Mouse (Mus musculus) heart, embryonic 10.5 days (tissue): ENCODE results near the gene Syne4. TPM values are rescaled to one million over a fixed set of nuclear protein-coding genes. Genes with fewer than 3 reads are reported as not detected.

Experiments used
- DNase-seq: peaks from one replicate; pipeline ENCODE4 v3.0.0-alpha.2; 2017; ENCODE audit warnings: low spot score
- H3K27ac ChIP-seq: fragments of 300-500 bp; sonication (generic); 2 replicates; pipeline ENCODE4 v1.5.1; 2016; ENCODE audit warnings: mild to moderate bottlenecking
- H3K27me3 ChIP-seq: fragments of 300-500 bp; sonication (generic); 2 replicates; pipeline ENCODE4 v1.6.1; 2016; ENCODE audit warnings: mild to moderate bottlenecking; ENCODE audit not compliant: poor library complexity, insufficient read depth, severe bottlenecking
- H3K36me3 ChIP-seq: fragments of 300-500 bp; sonication (generic); 2 replicates; pipeline ENCODE4 v1.6.1; 2016; ENCODE audit warnings: mild to moderate bottlenecking, moderate library complexity
- H3K4me1 ChIP-seq: fragments of 300-500 bp; sonication (generic); 2 replicates; pipeline ENCODE4 v1.6.1; 2016; ENCODE audit warnings: mild to moderate bottlenecking
- H3K4me3 ChIP-seq: fragments of 300-500 bp; sonication (generic); 2 replicates; pipeline ENCODE4 v1.5.1; 2016; ENCODE audit warnings: mild to moderate bottlenecking, moderate library complexity
- H3K9me3 ChIP-seq: fragments of 300-500 bp; sonication (generic); 2 replicates; pipeline ENCODE4 v1.6.1; 2016; ENCODE audit warnings: mild to moderate bottlenecking, moderate library complexity
- WGBS: fragments of 180-500 bp; shearing (Covaris S2); methylation state at CpG from one replicate; pipeline ENCODE4 v1.1.7; 2016; 5-methylcytosine and 5-hydroxymethylcytosine counted together
- polyA plus RNA-seq: library from polyadenylated mRNA; unstranded; fragments of >200 nt; fragmentation: Nextera tagmentation; extraction: Ambion mirVana; gene quantifications from 2 replicates; pipeline ENCODE4 v1.2.1, GENCODE M21; 2016

Gene Syne4
- polyA plus RNA-seq, 1 experiment from 2014 or later: 43.1 TPM

DNA sequence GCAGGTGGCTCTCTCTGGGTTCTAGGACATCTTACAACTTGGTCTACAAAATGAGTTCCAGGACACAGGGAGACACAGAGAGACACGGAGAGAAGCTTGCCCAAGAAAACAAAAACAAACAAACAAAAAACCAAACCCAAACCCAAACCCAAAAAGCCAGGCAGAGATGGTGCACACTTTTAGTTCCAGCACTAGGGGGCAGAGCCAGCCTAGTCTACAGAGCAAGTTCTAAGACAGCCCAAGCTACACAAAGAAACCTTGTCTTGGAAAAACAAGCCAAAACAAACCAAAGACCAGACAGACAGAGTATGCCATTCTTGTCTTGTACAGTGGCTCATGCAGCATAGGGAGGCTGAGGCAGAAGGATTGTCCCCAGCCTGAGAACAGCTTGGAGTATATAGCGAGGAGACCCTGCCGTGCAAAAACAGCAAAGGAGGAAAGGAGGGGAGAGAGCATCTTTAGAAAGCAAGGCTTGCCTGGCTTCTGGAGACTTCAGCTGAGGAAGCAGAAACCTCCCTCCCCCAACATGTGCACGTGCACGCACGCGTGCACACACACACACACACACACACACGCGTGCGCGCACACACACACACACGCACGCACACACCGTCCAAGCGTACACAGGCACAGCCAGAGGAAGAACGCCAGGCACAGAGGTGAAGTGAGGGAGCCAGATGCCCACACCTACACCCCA, 8.4 kb upstream of the Syne4 start:
- Histone ChIP-seq H3K9me3 (no peaks in the 10 kb centered on the region), H3K4me3 (no peak overlapping the region), H3K36me3 (peaks cover 37% of the 10 kb centered on the region), H3K27me3 (no peaks in the 10 kb centered on the region), H3K27ac (no peak overlapping the region), H3K4me1 (peaks cover 21% of the 10 kb centered on the region)
- no peak for DNase-seq
- WGBS: 91% methylated on average over 16 of the region's 16 CpGs

DNA sequence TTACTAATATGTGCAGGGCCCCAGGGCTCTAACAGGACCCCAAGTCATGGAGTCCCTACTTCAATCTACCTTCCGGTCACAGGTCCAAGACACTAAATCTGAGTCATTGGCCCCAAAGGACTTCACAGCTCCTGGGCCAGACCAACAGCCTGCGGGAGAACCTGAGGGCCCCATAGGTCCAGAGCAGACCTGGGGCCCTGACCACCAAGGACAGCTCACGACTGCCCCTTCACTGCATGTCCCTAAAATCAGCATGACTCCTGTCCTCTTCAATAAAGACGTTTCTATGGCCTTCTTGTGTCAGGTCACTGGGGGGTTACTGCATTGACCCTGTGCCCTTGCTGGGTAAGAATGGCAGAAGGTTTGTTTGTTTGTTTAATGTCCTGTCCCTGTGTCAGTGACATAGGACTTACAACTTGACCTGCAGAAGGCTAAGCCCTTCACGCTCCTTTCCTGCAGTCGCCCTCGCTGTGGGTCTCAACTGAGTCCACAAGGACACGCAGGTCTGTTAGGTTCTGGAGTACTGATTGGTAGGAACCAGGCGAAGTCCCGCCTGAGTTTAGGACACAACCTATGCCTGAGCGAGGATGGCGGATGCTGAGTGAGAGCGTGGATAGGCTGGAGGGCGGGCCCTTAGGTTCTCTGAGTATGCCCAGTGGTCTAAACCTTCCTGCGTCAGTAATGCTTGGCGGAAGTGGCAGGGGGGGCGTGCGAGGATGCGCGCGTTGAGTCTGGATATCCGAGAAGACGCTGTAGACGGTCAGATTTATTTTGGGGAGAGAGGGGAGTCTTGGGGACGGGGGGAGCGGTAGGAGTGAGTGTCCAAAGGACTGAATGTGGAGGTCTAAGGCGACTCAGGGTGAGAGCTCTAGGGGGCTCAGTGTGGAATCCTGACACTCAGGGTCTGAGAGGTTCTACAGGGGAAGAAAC, 6.3 kb upstream of the Syne4 start, which contains the start of gene Alkbh6:
Gene Alkbh6 (plus strand): TSS at position 642 of the 930 bp plus-strand sequence.
- peaks cover 21% of the 10 kb centered on the region for H3K4me1 ChIP-seq
- 4% methylated on average over 27 of the region's 27 CpGs for WGBS
- peak; percentile 98 for DNase-seq
- H3K4me3 ChIP-seq: peak within 1 kb of the TSS; percentile 71
- peaks cover 37% of the 10 kb centered on the region for H3K36me3 ChIP-seq
- no peaks in the 10 kb centered on the region for H3K27me3 ChIP-seq
- H3K9me3 ChIP-seq: no peaks in the 10 kb centered on the region
- peak within 1 kb of the TSS; percentile 85 for H3K27ac ChIP-seq

DNA sequence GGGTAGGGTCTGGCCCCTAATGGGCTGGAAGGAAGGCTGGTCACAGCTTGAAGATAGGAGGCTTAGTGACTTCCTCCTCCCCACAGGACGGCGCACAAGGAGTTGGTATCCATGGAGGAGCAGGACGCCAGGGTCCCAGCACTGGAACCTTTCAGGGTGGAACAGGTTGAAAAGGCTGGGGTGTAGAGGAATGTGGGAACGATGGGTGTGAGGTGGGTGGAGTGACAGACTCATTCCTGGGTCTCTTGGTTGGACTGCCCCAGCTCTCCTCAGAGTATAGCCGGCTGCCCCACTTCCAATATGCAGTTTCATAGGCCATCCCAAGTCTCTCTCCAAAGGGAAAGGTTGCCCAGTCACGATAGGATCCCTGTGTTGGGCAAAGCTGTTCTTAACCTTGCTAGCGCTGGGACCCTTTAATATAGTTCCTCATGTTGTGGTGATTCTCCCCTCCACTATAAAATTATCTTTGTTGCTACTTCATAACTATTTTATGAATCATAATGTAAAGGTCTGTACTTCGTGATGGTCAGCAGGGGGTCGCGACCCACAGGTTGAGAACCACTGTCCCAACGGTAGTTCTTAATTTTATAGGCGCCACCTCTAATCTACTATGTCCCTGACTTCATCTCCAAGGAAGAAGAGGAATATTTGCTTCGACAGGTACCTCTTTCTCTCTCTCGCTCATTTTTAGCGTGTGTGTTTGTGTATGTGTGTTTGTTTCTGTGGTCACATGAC, 5.0 kb upstream of the Syne4 start:
- H3K9me3 ChIP-seq: no peaks in the 10 kb centered on the region
- no peaks in the 10 kb centered on the region for H3K27me3 ChIP-seq
- 54% methylated on average over 15 of the region's 15 CpGs for WGBS
- DNase-seq: no peak
- H3K4me1 ChIP-seq: peaks cover 30% of the 10 kb centered on the region
- H3K27ac ChIP-seq: peak overlapping the region; percentile 85
- peaks cover 31% of the 10 kb centered on the region for H3K36me3 ChIP-seq
- H3K4me3 ChIP-seq: peak overlapping the region; percentile 71

DNA sequence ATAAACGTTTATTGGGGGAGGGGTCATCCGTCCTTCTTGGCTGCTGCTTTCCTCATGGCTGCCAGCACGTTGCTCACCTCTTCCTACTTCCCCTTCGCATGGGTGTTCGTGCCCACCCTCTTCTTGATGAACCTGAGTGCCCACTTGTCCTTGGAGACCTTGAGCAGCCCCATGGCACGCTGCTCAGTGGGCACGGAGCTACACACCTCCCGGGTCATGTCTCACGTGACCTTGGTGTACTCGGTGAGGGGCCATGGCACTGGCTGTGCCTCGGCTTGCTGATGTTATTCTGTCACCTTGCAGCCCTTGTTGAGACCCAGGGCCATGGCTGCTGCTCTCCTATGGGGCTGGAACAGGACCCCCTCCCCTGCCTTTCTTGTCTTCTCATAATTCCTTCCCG, 4.5 kb upstream of the Syne4 start:
- Histone ChIP-seq H3K9me3 (no peaks in the 10 kb centered on the region), H3K36me3 (peaks cover 31% of the 10 kb centered on the region), H3K27ac (no peak overlapping the region), H3K4me3 (no peak overlapping the region), H3K4me1 (peaks cover 36% of the 10 kb centered on the region), H3K27me3 (no peaks in the 10 kb centered on the region)
- 84% methylated on average over 12 of the region's 12 CpGs for WGBS
- no peak for DNase-seq

DNA sequence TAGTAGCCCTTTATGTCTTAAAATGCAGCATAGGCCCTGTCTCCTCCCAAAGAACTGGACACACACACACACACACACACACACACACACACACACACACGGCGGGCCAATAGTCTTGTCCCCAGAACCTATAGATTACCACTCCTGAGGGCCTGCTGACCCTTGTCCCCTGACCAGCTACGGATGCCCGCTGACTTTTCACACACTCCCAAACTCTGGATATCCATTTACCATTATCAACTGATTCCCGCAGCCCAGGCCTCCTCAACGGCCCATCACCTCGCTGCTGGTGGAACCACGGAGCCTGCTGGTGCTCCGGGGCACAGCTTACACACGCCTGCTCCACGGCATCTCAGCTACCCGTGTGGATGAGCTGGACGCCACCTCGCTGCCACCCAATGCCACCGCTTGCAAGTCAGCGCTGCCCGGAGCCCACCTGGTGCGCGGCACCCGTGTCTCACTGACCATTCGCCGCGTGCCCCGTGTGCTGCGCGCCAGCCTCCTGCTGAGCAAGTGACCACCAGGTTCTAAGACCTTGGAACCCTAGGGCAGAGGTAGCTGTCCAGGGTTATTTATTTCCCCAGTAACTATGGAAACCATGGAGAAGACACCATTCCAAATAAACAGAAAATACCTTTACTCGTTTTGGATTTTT, 814 bp upstream of the Syne4 start:
- Histone ChIP-seq H3K9me3 (no peaks in the 10 kb centered on the region), H3K4me3 (no peak overlapping the region), H3K27me3 (no peaks in the 10 kb centered on the region), H3K27ac (no peak overlapping the region), H3K36me3 (peaks cover 36% of the 10 kb centered on the region), H3K4me1 (peaks cover 32% of the 10 kb centered on the region)
- whole genome bisulfite sequencing: 53% methylated on average over 27 of the region's 27 CpGs
- no peak for DNase-seq

DNA sequence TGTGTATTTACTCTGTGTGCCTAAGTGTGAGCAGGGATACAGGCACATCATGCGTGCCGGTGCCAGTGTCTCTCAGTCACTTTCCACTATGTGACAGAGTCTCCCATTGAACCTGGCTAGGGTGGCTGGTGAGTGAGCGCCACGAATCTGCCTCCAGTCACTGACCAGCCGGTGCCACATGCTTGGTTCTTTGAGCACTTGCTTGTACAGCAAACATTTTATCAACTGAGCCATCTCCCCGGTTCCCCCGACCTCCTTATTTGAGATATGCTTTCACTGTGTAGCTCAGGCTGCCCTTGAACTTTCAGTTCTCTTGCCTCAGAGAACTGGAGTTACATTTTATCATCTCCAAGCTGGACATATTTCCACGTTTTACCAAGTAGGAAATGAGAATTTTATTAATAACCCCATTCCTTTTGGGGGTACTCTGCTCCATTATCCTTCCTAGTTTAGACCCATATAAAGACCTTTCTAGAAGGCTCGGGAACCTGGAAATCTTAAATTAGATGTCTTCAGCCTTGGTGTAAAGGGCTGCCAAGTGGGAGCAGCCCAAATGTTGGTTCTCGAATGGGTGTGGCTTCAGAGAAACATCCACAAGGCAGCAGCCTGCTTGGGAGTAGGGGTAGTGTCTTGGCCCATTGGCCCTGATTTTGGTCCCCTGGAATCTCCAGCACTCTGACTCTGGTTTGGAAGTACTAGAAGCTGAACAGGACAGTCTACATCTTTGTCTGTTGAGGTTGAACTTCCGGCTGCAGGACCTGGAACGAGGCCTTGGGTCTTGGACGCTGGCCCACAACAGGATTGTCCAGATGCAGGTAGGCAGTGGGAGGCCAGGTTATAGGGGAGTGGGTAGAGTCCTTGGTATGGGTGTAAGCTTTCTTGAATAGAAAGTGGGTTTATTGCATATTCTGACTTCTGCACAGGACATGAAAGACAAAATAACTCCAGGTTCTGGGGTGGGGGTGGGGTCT, 1.2 kb downstream of the Syne4 start:
- Histone ChIP-seq H3K27me3 (no peaks in the 10 kb centered on the region), H3K27ac (no peak overlapping the region), H3K9me3 (no peaks in the 10 kb centered on the region), H3K36me3 (peaks cover 41% of the 10 kb centered on the region), H3K4me3 (peak overlapping the region; percentile 57), H3K4me1 (peaks cover 19% of the 10 kb centered on the region)
- WGBS: 71% methylated on average over 13 of the region's 13 CpGs
- DNase-seq: no peak

DNA sequence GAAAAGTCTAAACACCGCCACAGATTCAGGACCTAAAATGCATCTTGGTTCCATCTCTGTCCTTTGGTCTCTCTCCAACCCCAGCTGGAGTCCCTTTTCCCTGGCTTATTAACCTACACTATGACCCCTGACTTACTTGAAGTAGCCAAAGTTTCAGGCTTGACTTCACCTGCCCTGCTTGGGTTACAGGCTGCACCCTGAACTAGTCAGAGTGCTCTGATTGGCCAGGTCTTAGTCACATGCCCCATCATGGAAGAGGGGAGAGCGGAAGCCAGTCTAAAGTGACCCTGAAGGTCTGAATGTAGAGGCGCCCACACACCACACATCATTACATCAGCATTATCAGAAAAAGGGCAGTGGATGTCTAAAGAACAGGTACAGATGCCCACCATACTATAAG, 3.5 kb downstream of the Syne4 start:
- H3K27ac ChIP-seq: no peak overlapping the region
- no peak overlapping the region for H3K4me3 ChIP-seq
- H3K4me1 ChIP-seq: peaks cover 30% of the 10 kb centered on the region
- 88% methylated on average over 3 of the region's 3 CpGs for WGBS
- no peaks in the 10 kb centered on the region for H3K9me3 ChIP-seq
- DNase-seq: no peak
- peaks cover 24% of the 10 kb centered on the region; the same call in 1 of the 2 replicates for H3K36me3 ChIP-seq
- H3K27me3 ChIP-seq: no peaks in the 10 kb centered on the region

DNA sequence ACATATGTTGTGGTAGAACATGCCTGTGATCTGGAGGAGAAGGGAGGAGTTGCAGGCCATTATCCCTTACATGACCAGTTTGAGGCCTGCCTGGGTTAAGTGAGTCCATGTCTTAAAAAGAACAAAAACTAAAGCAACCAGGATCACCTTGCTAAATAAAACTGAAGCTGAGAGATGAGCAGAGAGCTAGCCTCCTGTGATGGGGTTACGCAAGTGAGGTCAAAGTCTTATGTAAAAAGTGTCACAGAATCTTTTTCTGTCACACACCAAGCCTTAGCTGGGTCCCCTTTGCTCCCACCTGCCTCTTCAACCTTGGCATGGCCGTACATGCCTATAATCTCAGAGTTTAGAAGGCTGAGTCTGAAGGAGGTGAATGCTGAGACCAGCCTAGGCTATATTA, 6.3 kb downstream of the Syne4 start:
- no peaks in the 10 kb centered on the region for H3K27me3 ChIP-seq
- H3K36me3 ChIP-seq: peaks cover 21% of the 10 kb centered on the region; the same call in 1 of the 2 replicates
- H3K27ac ChIP-seq: no peak overlapping the region
- H3K4me3 ChIP-seq: peak overlapping the region; percentile 72
- WGBS: 85% methylated on average over 2 of the region's 2 CpGs
- H3K9me3 ChIP-seq: no peaks in the 10 kb centered on the region
- peaks cover 13% of the 10 kb centered on the region for H3K4me1 ChIP-seq
- no peak for DNase-seq

DNA sequence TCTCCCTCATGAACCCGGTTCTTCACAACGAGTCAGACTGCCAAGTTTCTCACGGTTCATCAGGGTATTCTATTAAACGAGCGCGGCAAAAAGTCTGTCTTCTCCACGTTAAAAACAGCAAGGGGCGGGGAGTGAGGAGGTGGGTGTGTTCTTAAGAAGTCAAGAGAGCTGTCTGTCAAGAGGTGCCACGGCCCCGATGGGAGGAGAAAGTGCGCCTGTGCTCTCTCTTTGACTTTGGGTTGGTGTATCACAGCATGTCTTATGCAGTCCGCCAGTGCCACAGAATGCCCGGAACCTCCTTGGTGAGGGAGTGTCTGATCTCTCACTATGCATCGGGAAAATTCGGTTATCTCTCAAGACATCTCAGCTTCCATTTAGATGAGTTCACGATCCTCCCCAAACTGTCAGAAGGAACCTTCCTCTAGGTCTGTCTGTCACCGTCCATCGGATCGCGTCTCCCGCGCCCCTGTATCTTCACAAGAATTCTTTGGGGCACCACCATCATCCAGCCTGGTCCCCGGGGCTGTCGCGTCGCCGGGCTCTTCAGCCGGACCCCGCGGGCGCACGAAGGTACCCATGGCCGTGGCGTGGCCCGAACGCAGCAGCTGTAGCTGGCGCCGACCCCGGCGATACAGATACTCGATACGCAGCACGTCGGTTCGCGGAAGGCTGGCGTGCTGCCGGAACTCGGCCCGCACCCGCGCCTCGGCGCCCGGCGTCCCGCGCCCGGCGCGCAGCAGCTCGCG, 7.1 kb downstream of the Syne4 start, which contains the start of gene E130208F15Rik:
Gene E130208F15Rik (plus strand): TSS at position 202 of the 746 bp plus-strand sequence.
- DNase-seq: peak; percentile 91
- H3K9me3 ChIP-seq: no peaks in the 10 kb centered on the region
- peaks cover 13% of the 10 kb centered on the region for H3K4me1 ChIP-seq
- WGBS: under 1% methylated on average over 63 of the region's 63 CpGs
- peaks cover 20% of the 10 kb centered on the region; the same call in 1 of the 2 replicates for H3K36me3 ChIP-seq
- H3K4me3 ChIP-seq: peak within 1 kb of the TSS; percentile 72
- peak within 1 kb of the TSS; percentile 92 for H3K27ac ChIP-seq
- no peaks in the 10 kb centered on the region for H3K27me3 ChIP-seq

DNA sequence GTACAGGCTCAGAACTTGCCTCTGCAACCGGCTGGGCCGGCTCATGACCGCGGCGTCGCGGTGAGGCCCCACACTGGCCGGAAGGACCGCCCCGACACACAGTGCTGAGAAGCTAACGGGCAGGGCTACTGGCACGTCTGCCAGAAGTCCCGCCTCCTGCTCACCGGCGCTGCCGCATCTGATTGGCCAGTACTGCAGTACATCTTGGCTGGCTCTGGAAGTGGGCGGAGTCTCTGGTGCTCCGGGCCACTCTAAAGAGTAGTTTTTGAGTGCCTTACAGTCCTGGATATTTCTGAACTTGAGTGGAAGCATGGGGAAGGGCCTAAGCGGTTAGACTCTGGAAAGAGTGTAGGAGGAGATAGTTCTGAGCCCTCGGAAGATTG, 7.7 kb downstream of the Syne4 start:
- DNase-seq: peak; percentile 100
- peak overlapping the region; percentile 92 for H3K27ac ChIP-seq
- H3K27me3 ChIP-seq: peaks cover 3% of the 10 kb centered on the region; the same call in 1 of the 2 replicates
- H3K4me1 ChIP-seq: peaks cover 17% of the 10 kb centered on the region
- peaks cover 19% of the 10 kb centered on the region; the same call in 1 of the 2 replicates for H3K36me3 ChIP-seq
- H3K9me3 ChIP-seq: no peaks in the 10 kb centered on the region
- 0% methylated on average over 20 of the region's 20 CpGs for WGBS
- H3K4me3 ChIP-seq: peak overlapping the region; percentile 72

DNA sequence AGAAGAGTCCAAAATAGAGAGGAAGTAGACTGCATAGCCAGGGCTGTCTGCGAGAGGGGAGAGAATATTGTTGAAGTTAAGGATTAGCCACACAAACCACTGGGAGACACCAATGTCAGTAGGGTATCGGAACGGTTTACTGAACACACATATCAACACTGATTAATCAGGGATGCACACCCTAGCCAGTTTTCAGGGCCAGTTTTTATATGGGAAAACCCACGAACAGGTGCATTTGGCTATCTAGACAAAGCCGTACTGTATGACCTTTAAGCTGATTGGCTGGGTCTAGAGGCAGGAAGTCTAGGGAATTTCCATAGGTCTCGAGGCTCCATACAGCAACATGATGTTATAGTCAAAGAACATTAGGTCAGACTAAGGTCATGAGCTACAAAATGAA, 8.3 kb downstream of the Syne4 start:
- H3K27ac ChIP-seq: peak overlapping the region; percentile 92
- peaks cover 19% of the 10 kb centered on the region for H3K4me1 ChIP-seq
- peaks cover 6% of the 10 kb centered on the region; the same call in 1 of the 2 replicates for H3K27me3 ChIP-seq
- H3K9me3 ChIP-seq: no peaks in the 10 kb centered on the region
- H3K36me3 ChIP-seq: peaks cover 17% of the 10 kb centered on the region; the same call in 1 of the 2 replicates
- 34% methylated on average over 6 of the region's 6 CpGs for WGBS
- no peak for DNase-seq
- H3K4me3 ChIP-seq: peak overlapping the region; percentile 72
